Mouse (Mus musculus): ENCODE results near the gene Prkch.

DNA sequence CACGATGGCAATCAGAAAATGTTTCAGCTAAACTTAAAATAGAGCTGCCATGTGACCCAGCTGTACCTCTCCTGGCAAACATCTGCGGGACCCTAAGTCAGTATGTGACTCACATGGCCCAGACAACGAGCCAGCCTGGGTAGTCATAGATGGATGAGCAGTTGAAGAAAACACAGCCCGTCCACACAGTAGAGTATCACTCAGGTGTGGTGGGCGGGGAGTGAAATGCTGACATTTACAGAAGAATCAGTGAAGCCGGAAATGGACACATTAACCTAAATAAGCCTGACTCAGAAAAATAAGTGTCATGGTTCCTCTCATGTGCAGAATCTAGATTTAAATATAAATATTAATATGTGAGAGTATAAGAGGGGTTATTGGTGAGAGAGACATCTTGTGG lies 161.5 kb downstream of the Prkch start:
- TF ChIP-seq CTCF (IDR thresholded peaks at IDR 0.05; ENCODE audit: low read depth) (no peak), EP300 (optimal IDR thresholded peaks at IDR 0.05) (no peak)

Measured in stomach, postnatal 0 days (tissue).